Mouse (Mus musculus) limb, embryonic 15.5 days (tissue): ENCODE measurements at regions not wholly inside any gene's neighbourhood (a gene's known extent, or its start where the extent isn't known, plus 50 kb on each side); places are given as distances from the start of the nearest gene placed in this dataset.
"Not testable (repeated sequence)": the region's sequence is repeated elsewhere in the genome, so short reads cannot be mapped to it uniquely, and the experiment has no call there.

Experiments used
- ATAC-seq: fragments of 200-750 bp; cut with Nextera tagmentation; 2 replicates; pipeline ENCODE4 v1.8.0; 2017; ENCODE audit warnings: low read depth, moderate TSS enrichment; ENCODE audit not compliant: insufficient number of reproducible peaks, low FRiP score, low TSS enrichment
- H3K27ac ChIP-seq: fragments of 300-500 bp; sonication (generic); 2 replicates; pipeline ENCODE4 v1.5.1; 2015; ENCODE audit warnings: moderate library complexity, mild to moderate bottlenecking, inconsistent platforms
- H3K27me3 ChIP-seq: fragments of 300-500 bp; sonication (generic); 2 replicates; pipeline ENCODE4 v1.6.1; 2015; ENCODE audit warnings: inconsistent platforms
- H3K36me3 ChIP-seq: fragments of 300-500 bp; sonication (generic); 2 replicates; pipeline ENCODE4 v1.6.1; 2015; ENCODE audit warnings: inconsistent platforms
- H3K4me1 ChIP-seq: fragments of 300-500 bp; sonication (generic); 2 replicates; pipeline ENCODE4 v1.6.1; 2015; ENCODE audit warnings: inconsistent platforms
- H3K4me2 ChIP-seq: fragments of 300-500 bp; sonication (generic); 2 replicates; pipeline ENCODE4 v1.6.1; 2015; ENCODE audit warnings: mild to moderate bottlenecking, inconsistent platforms
- H3K4me3 ChIP-seq: fragments of 300-500 bp; sonication (generic); 2 replicates; pipeline ENCODE4 v1.5.1; 2015; ENCODE audit warnings: mild to moderate bottlenecking, inconsistent platforms
- H3K9ac ChIP-seq: fragments of 300-500 bp; sonication (generic); 2 replicates; pipeline ENCODE4 v1.6.1; 2015; ENCODE audit warnings: inconsistent platforms
- H3K9me3 ChIP-seq: fragments of 300-500 bp; sonication (generic); 2 replicates; pipeline ENCODE4 v1.6.1; 2016; ENCODE audit warnings: inconsistent platforms
- WGBS: fragments of 180-500 bp; shearing (Covaris S2); methylation state at CpG from one replicate; pipeline ENCODE4 v1.1.7; 2015; 5-methylcytosine and 5-hydroxymethylcytosine counted together

DNA sequence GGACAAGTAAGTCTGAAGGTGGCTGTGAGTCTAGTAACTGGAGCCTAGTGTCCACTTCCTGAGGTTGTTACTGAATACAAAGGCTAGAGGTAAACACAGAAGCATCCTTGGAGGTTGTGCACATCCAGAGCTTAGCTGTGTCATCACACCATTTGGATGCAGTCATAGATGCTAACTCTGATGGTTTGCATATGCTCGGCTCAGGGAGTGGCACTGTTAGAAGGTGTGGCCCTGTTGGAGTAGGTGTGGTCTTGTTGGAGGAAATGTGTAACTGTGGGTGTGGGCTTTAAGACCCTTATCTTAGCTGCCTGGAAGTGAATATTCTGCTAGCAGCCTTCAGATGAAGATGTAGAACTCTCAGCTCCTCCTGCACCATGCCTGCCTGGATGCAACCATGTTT lies 612.6 kb downstream of the Pdcd6ip start:
- H3K4me3 ChIP-seq, H3K4me1 ChIP-seq, H3K36me3 ChIP-seq, H3K9me3 ChIP-seq, H3K27me3 ChIP-seq, H3K27ac ChIP-seq, H3K4me2 ChIP-seq, ATAC-seq, H3K9ac ChIP-seq: not testable (repeated sequence)
- WGBS = 73% methylated on average over 1 of the region's 1 CpGs

DNA sequence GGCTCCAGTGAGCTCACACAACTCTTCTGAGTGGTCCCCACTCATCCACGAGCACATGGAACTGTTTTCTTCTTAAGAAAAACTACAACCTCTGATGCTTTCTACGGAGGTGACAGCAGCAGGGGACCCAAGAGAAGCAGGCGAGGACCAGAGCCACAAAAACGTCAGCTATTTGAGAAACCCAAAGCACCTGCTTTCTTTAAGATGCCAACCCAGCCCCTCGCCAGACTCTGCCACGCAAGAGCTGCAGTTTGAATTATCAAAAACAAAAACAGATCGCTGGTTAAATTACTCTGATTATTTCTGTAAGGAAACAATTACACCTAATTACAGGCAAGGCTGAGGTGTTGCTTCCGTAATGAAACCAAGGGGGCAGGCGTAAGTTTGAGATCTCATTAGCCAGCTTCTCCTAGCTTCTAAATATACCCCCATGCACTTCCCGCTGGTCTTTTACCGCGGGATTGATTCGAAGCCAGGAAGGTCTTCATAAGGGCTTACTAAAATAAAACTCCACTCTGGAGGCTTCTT lies 614.1 kb downstream of the Pdcd6ip start:
- Histone ChIP-seq H3K4me1 (no peaks in the 10 kb centered on the region), H3K4me2 (no peak overlapping the region), H3K27me3 (no peaks in the 10 kb centered on the region), H3K9ac (no peak overlapping the region), H3K36me3 (no peaks in the 10 kb centered on the region), H3K27ac (no peak overlapping the region), H3K9me3 (no peaks in the 10 kb centered on the region), H3K4me3 (no peak overlapping the region)
- no peak for ATAC-seq
- 45% methylated on average over 13 of the region's 13 CpGs for WGBS

DNA sequence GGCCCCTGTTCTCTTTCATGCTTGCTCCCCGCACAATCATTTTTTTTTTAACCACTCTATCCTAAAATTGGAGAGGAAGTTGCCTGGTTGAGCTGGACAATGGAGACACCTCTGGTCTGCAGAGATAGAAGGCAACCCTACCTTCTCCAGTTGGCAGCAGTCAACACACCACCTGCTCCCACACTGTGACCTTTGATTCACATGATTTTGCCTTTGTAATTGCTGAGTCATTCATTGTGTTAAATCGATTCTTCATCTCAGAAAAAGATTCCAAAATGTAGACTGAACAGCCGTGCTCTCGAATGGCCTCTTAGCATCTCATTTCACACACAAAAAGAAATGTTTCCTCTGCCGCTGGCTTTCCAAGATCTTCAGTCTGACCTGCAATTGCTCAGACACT lies 616.2 kb downstream of the Pdcd6ip start:
- no peaks in the 10 kb centered on the region for H3K36me3 ChIP-seq
- H3K27me3 ChIP-seq = no peaks in the 10 kb centered on the region
- WGBS = 89% methylated on average over 5 of the region's 5 CpGs
- no peak overlapping the region for H3K4me2 ChIP-seq
- no peak overlapping the region for H3K27ac ChIP-seq
- H3K9ac ChIP-seq = no peak overlapping the region
- H3K4me3 ChIP-seq = no peak overlapping the region
- H3K9me3 ChIP-seq = no peaks in the 10 kb centered on the region
- no peaks in the 10 kb centered on the region for H3K4me1 ChIP-seq
- ATAC-seq = no peak

DNA sequence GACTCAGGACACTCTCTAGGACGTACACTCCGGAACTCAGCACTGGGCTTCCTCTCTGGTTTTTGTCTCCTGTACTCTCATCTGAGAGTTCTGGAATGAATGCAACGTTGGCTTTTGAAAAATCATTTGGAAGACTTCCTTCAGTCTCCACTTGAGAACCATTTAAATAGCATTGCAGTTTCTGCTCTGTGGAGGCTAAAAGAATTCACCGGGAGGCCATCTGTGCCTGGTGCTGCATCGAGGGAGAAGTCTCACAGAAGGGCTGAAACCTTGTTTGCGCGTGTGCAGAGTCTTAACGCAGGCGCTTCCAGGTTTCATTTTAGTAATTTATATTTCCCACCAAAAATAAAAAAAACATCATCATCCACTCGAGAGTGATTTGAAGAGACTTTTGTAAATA lies 620.3 kb downstream of the Pdcd6ip start:
- H3K9me3 ChIP-seq = no peaks in the 10 kb centered on the region
- H3K4me2 ChIP-seq = no peak overlapping the region
- H3K4me3 ChIP-seq = no peak overlapping the region
- H3K9ac ChIP-seq = no peak overlapping the region
- H3K27me3 ChIP-seq = no peaks in the 10 kb centered on the region
- no peaks in the 10 kb centered on the region for H3K36me3 ChIP-seq
- no peaks in the 10 kb centered on the region for H3K4me1 ChIP-seq
- no peak for ATAC-seq
- no peak overlapping the region for H3K27ac ChIP-seq
- 74% methylated on average over 10 of the region's 10 CpGs for WGBS

DNA sequence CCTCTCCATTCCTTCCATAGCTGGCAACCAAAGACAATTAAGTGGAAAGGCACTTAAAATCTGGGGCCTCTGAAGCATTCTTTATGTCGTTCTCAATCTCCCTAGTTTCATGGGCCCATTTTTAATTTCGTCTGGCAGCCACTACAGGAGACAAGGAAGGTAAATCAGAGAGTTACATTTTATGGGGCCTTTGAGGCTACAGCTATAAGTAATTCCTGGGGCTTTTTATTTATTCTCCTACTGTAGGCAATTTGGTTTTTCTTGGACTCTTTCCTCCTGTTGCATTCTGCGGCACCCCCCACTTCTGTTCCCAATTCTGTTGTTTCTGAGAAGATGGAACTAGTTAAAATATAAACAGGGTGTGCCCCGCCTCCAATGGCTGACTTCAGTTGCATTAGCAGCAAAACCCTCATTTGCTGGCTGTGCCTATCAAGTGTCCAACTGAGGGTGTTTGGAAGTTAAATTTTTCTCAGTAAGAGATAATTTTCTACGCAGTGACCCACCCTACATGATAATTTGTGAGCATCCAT lies 622.7 kb downstream of the Pdcd6ip start:
- H3K27me3 ChIP-seq = no peaks in the 10 kb centered on the region
- no peaks in the 10 kb centered on the region for H3K9me3 ChIP-seq
- ATAC-seq = no peak
- H3K4me3 ChIP-seq = no peak overlapping the region
- no peaks in the 10 kb centered on the region for H3K36me3 ChIP-seq
- no peaks in the 10 kb centered on the region for H3K4me1 ChIP-seq
- no peak overlapping the region for H3K9ac ChIP-seq
- H3K4me2 ChIP-seq = no peak overlapping the region
- H3K27ac ChIP-seq = no peak overlapping the region
- 40% methylated on average over 5 of the region's 5 CpGs for WGBS

DNA sequence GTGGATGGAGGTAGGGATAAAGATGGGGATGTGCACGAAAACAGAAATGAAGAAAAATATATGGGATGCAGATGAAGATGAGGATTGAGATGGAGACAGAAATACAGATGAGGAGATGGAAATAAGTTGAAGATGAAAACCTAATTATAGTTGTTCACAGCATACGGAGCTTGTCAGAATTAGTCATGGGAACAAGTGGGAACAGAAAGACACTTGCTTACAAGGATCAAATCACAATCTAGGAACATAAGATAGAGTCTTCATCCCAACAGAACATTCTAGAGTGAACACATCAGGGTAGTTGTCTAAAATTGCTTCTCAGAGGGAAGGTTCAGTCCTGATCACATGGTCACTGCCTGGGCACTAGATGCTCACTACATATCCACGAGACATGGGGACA lies 633.2 kb downstream of the Pdcd6ip start:
- H3K4me1 ChIP-seq = no peaks in the 10 kb centered on the region
- 84% methylated on average over 3 of the region's 3 CpGs for WGBS
- H3K4me2 ChIP-seq = no peak overlapping the region
- no peaks in the 10 kb centered on the region for H3K27me3 ChIP-seq
- H3K9me3 ChIP-seq = no peaks in the 10 kb centered on the region
- ATAC-seq = no peak
- H3K9ac ChIP-seq = no peak overlapping the region
- H3K36me3 ChIP-seq = no peaks in the 10 kb centered on the region
- H3K4me3 ChIP-seq = no peak overlapping the region
- no peak overlapping the region for H3K27ac ChIP-seq

DNA sequence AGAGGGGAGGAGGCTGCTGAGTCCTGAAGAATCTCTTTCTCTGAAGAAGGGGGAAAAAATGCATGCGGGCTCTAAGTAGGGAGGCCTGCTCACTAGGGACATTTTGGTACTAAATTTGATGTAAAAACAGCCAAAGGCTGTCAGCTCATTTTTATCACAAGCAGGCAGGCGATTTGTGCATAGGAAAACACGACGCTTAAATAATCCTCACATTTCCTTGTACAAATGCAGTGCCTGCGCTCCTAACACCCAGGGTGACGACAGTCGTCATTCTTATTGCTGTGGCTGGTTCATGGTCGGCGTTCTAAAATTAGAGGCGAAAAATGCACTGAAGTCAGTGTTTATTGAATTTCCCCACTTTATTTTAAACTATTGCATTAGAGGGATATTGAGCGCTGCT lies 650.6 kb downstream of the Pdcd6ip start:
- Histone ChIP-seq H3K9me3 (no peaks in the 10 kb centered on the region), H3K27me3 (no peaks in the 10 kb centered on the region), H3K4me2 (no peak overlapping the region), H3K36me3 (no peaks in the 10 kb centered on the region), H3K4me3 (no peak overlapping the region), H3K9ac (no peak overlapping the region), H3K27ac (no peak overlapping the region), H3K4me1 (no peaks in the 10 kb centered on the region)
- no peak for ATAC-seq
- WGBS = 59% methylated on average over 11 of the region's 11 CpGs

DNA sequence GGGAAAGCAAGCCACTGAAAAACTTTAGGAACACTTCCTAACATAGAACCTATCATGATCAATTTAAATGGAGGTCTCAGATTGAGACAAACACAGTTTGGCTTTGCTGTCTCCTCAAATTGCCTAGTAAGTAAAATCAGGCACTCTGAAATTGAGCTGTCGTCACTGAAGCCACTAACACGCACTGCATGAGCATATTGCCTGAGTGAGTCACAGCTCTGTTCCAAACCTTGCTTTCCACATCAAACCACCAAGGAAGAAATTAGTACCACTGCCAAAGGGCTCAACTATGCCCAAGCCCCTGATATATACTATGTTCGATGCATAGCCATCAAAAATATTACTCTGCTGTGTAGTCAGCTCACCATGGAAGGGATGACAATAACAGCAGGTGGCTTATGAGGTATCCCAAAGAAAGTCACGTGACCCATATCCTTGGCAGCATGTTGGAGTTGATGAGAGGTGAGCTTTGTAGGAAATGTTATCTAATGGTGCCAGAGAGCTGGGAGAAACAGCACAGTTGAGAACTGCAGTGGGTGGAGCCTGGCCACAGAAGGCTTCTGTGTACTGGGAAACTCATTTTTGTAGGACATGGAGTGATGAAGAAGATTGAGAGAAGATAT lies 663.4 kb downstream of the Pdcd6ip start:
- Histone ChIP-seq H3K27me3 (no peaks in the 10 kb centered on the region), H3K4me1 (no peaks in the 10 kb centered on the region), H3K27ac (no peak overlapping the region), H3K9me3 (no peaks in the 10 kb centered on the region), H3K9ac (no peak overlapping the region), H3K4me2 (no peak overlapping the region), H3K4me3 (no peak overlapping the region), H3K36me3 (no peaks in the 10 kb centered on the region)
- ATAC-seq = no peak
- WGBS = 79% methylated on average over 4 of the region's 4 CpGs

DNA sequence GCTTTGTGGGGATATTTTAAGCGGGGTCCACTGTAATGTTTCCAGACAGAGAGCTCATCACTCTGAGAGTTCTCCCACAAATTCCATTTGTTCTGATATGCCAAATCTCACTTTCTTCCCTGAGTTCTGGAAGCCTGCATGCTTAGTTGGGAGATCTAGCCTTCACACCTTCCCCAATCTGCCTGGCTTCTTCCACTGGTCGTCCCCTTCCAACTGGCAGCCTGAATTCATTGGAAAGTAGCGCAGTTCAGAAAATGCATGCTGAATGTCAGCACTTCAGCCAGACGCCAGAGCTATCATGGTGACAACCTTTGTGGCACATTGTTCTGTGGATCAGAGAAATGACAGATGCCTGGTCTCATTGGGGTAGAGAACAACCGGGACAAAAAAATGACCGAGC lies 667.2 kb downstream of the Pdcd6ip start:
- Histone ChIP-seq H3K4me3 (no peak overlapping the region), H3K4me1 (no peaks in the 10 kb centered on the region), H3K9me3 (no peaks in the 10 kb centered on the region), H3K36me3 (no peaks in the 10 kb centered on the region), H3K27me3 (no peaks in the 10 kb centered on the region), H3K27ac (no peak overlapping the region), H3K9ac (no peak overlapping the region), H3K4me2 (no peak overlapping the region)
- ATAC-seq = no peak
- 84% methylated on average over 6 of the region's 6 CpGs for WGBS

DNA sequence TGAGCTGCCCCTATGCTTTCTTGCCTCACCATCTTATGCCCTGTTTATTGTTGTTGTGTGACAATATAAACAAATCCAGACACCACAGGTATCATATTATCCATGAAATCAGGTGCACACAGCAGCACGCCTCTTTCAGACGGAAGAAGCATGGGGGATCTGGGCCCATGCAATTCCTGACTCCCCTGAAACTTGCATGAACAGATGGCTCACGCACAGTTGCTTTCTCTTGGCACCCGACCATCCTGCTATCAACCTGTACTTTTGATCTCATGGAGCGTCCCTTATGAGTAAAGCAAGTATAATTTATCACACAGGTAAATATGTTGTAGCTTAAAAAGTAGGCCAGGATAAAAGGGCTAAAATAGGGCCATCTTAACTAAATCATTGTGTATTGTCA lies 674.1 kb downstream of the Pdcd6ip start:
- Histone ChIP-seq H3K36me3 (no peaks in the 10 kb centered on the region), H3K4me3 (no peak overlapping the region), H3K9ac (no peak overlapping the region), H3K4me1 (no peaks in the 10 kb centered on the region), H3K27ac (no peak overlapping the region), H3K9me3 (no peaks in the 10 kb centered on the region), H3K4me2 (no peak overlapping the region), H3K27me3 (no peaks in the 10 kb centered on the region)
- ATAC-seq = no peak
- 75% methylated on average over 5 of the region's 5 CpGs for WGBS

DNA sequence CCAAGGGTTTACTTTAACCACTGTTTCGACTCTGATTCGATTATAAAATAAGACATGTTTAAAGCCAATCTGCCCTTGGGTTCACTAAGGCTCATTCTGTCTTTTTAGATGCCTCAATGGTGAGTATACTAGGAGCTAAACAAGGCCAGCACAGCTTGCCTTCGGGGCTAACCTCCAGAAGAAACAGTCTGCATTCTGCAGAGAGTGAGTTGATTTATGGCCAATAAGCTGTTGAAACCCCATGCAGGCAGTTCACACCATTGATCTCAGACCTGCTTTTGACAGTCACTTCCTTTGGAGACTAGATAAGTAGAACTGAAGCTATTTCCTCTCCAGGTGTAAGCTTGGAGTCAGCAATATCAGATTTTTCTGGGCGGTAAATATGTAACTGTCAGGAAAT lies 679.0 kb downstream of the Pdcd6ip start:
- no peaks in the 10 kb centered on the region for H3K36me3 ChIP-seq
- H3K9ac ChIP-seq = no peak overlapping the region
- H3K4me3 ChIP-seq = no peak overlapping the region
- ATAC-seq = no peak
- H3K4me2 ChIP-seq = no peak overlapping the region
- WGBS = 66% methylated on average over 4 of the region's 4 CpGs
- no peaks in the 10 kb centered on the region for H3K4me1 ChIP-seq
- H3K9me3 ChIP-seq = no peaks in the 10 kb centered on the region
- H3K27me3 ChIP-seq = no peaks in the 10 kb centered on the region
- H3K27ac ChIP-seq = no peak overlapping the region

DNA sequence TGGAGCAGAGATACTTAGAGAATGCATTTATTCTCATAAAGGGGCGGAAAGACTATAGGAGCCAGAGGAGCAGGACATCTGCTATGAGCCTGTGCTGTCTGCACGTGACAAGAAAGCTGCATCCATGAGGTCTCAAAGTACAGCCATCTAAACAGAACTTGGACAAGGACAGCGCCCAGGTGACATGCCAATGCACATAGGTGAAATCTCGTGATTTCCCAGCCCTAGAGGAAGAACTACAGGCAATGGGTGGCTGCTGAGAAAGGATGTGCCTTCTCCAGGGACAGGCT lies 681.2 kb downstream of the Pdcd6ip start:
- H3K4me1 ChIP-seq = no peaks in the 10 kb centered on the region
- no peak overlapping the region for H3K27ac ChIP-seq
- H3K4me2 ChIP-seq = no peak overlapping the region
- H3K9me3 ChIP-seq = no peaks in the 10 kb centered on the region
- H3K27me3 ChIP-seq = no peaks in the 10 kb centered on the region
- 77% methylated on average over 4 of the region's 4 CpGs for WGBS
- no peak for ATAC-seq
- no peaks in the 10 kb centered on the region for H3K36me3 ChIP-seq
- no peak overlapping the region for H3K4me3 ChIP-seq
- no peak overlapping the region for H3K9ac ChIP-seq
